Mouse (Mus musculus): ENCODE results near the gene Ugt2a1. TPM values are rescaled to one million over a fixed set of nuclear protein-coding genes. Genes with fewer than 3 reads are reported as not detected.

Ugt2a1 gene
- total RNA-seq, 2 experiments from 2014 or later = not detected

Other genes with a start within 250 kb of the Ugt2a1 start
- gene Ugt2b37, start 236.1 kb downstream of the Ugt2a1 start, total RNA-seq (2014; fragmentation: Nextera tagmentation) = not detected in 2 replicates
- gene Ugt2b37, start 236.1 kb downstream of the Ugt2a1 start, total RNA-seq (2017) = not detected in 2 replicates
- not detected in 2 replicates for gene Ugt2a3, start 153.7 kb downstream of the Ugt2a1 start, total RNA-seq (2014; fragmentation: Nextera tagmentation)
- gene Ugt2a3, start 153.7 kb downstream of the Ugt2a1 start, total RNA-seq (2017) = not detected in 2 replicates
- gene Ugt2b38, start 66.7 kb downstream of the Ugt2a1 start, total RNA-seq (2014; fragmentation: Nextera tagmentation) = not detected in 2 replicates
- not detected in 2 replicates for gene Ugt2b38, start 66.7 kb downstream of the Ugt2a1 start, total RNA-seq (2017)
- not detected in 2 replicates for gene Ugt2a2, start 8.6 kb downstream of the Ugt2a1 start, total RNA-seq (2014; fragmentation: Nextera tagmentation)
- gene Ugt2a2, start 8.6 kb downstream of the Ugt2a1 start, total RNA-seq (2017) = not detected in 2 replicates
- not detected in 2 replicates for gene Gm43638, start 4.1 kb downstream of the Ugt2a1 start, total RNA-seq (2014; fragmentation: Nextera tagmentation)
- gene Gm43638, start 4.1 kb downstream of the Ugt2a1 start, total RNA-seq (2017) = not detected in 2 replicates
- not detected in 2 replicates for gene Sult1b1, start 47.3 kb upstream of the Ugt2a1 start, total RNA-seq (2014; fragmentation: Nextera tagmentation)
- gene Sult1b1, start 47.3 kb upstream of the Ugt2a1 start, total RNA-seq (2017) = not detected in 2 replicates
- not detected in 2 replicates for gene Sult1d1, start 78.2 kb upstream of the Ugt2a1 start, total RNA-seq (2014; fragmentation: Nextera tagmentation)
- gene Sult1d1, start 78.2 kb upstream of the Ugt2a1 start, total RNA-seq (2017) = not detected in 2 replicates
- not detected in 2 replicates for gene Sult1e1, start 100.7 kb upstream of the Ugt2a1 start, total RNA-seq (2014; fragmentation: Nextera tagmentation)
- not detected in 2 replicates for gene Sult1e1, start 100.7 kb upstream of the Ugt2a1 start, total RNA-seq (2017)
- gene Csn1s1, start 175.3 kb upstream of the Ugt2a1 start, total RNA-seq (2014; fragmentation: Nextera tagmentation) = not detected in 2 replicates
- not detected in 2 replicates for gene Csn1s1, start 175.3 kb upstream of the Ugt2a1 start, total RNA-seq (2017)
- not detected in 2 replicates for gene Csn2, start 208.8 kb upstream of the Ugt2a1 start, total RNA-seq (2014; fragmentation: Nextera tagmentation)
- not detected in 2 replicates for gene Csn2, start 208.8 kb upstream of the Ugt2a1 start, total RNA-seq (2017)